8 mouse cellular contexts compared by ENCODE assay signal in the genomic region with DNA sequence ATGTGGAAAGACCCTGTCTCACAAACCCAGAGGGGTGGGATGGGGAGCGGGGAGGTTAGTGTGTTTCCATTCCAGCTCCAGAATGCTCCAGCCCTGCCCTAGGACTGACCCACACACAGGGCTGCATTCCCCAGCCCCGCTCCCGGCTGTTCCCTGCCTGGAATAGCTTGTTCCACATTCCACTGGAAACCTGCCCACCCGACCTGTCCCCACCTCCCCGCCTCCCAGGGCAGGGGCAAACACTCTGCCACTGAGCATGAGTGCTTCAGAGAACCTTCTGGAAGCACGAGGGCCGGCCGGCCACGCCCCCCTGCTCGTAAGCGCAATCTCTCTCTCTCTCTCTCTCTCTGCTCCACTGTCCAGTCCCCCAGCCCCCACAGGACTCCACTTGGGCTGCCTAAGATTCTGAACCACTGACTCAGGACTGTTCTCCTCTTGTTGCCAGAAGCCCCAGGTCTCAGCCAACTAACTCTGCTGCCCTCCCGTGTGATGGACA. TPM values are rescaled to one million over a fixed set of nuclear protein-coding genes. Genes with fewer than 3 reads are reported as not detected.
DNase-seq lines count a peak whose midpoint lies in the region; TF ChIP-seq lines count a peak whose summit lies in the region.

No protein-coding gene starts in this region.

- peaks cover 15% of the 10 kb centered on the region; the same call in 1 of the 2 replicates for H3K4me1 ChIP-seq in kidney, adult 2 months (ENCODE audit: control insufficient read depth, insufficient read depth, low read length)

- DNase-seq in ZHBTc4 (ENCODE audit: low read depth, low spot score), result peak; percentile 65
- DNase-seq in gastrocnemius, postnatal 4 days (ENCODE audit: low spot score in 2 of 2), result peak; percentile 41 to 63
- DNase-seq in kidney, adult 2 months, result peak; percentile 92
- peak; percentile 89 for DNase-seq in lung, postnatal 14 days
- no peak for DNase-seq in right cerebral cortex, postnatal 10 days (ENCODE audit: low spot score in 2 of 2)
- no peak for DNase-seq in right cerebral cortex, postnatal 25 days
- no peak for DNase-seq in thymus, postnatal 0 days (ENCODE audit: low spot score)
- no peak for DNase-seq in spleen, adult 12 weeks (ENCODE audit: low spot score)

- no peak for TF ChIP-seq POLR2A in kidney, adult 2 months (IDR thresholded peaks at IDR 0.05; ENCODE audit: low read depth, low read length)

- H3K36me3 ChIP-seq in kidney, adult 2 months (ENCODE audit: control insufficient read depth, insufficient read depth, low read length), result no peaks in the 10 kb centered on the region; the same call in 1 of the 2 replicates

- H3K27ac ChIP-seq in kidney, adult 2 months (ENCODE audit: insufficient read depth, low read depth, low read length), result peak overlapping the region; percentile 80

- H3K4me3 ChIP-seq in kidney, adult 2 months (ENCODE audit: insufficient read depth, low read depth, low read length), result no peak overlapping the region

- WGBS in kidney, adult 2 months, result 30% methylated on average over 12 of the region's 12 CpGs

- H3K27me3 ChIP-seq in kidney, adult 2 months (replicated peaks; ENCODE audit: control insufficient read depth, insufficient read depth, low read length), result no peaks in the 10 kb centered on the region

- no peak for TF ChIP-seq CTCF in kidney, adult 2 months (conservative IDR thresholded peaks at IDR 0.05; ENCODE audit: insufficient read depth, insufficient read length, low read depth, low read length)

RNA-seq across cellular contexts. Expression of a gene that starts 21.4 kb away (rescaled TPM):
- 10 to 100 TPM; 60.9 to 75.3 TPM for total RNA-seq in gastrocnemius, postnatal 4 days (2021)
- 10.4 and 12.5 TPM in 2 replicates for polyA plus RNA-seq in kidney, adult 2 months (2012; rRNA removed)
- 4.6 and 4.8 TPM in 2 replicates for polyA plus RNA-seq in thymus, postnatal 0 days (2015; fragmentation: Nextera tagmentation; extraction: Ambion mirVana)

RNA-seq across cellular contexts. Expression of a gene that starts 26.9 kb away (rescaled TPM):
- 10 to 100 TPM; 26.7 to 32.0 TPM for total RNA-seq in gastrocnemius, postnatal 4 days (2021)
- 4.3 and 5.9 TPM in 2 replicates for polyA plus RNA-seq in kidney, adult 2 months (2012; rRNA removed)
- polyA plus RNA-seq in thymus, postnatal 0 days (2015; fragmentation: Nextera tagmentation; extraction: Ambion mirVana), result 17.5 and 17.8 TPM in 2 replicates

RNA-seq across cellular contexts. Expression of a gene that starts 30.7 kb away (rescaled TPM):
- total RNA-seq in gastrocnemius, postnatal 4 days (2021), result 100 to 1,000 TPM; 174 to 192 TPM
- polyA plus RNA-seq in kidney, adult 2 months (2012; rRNA removed), result 97.9 and 128 TPM in 2 replicates
- polyA plus RNA-seq in thymus, postnatal 0 days (2015; fragmentation: Nextera tagmentation; extraction: Ambion mirVana), result 489 and 490 TPM in 2 replicates

RNA-seq across cellular contexts. Expression of a gene that starts 31.6 kb away (rescaled TPM):
- 10 to 100 TPM; 10.3 to 12.8 TPM for total RNA-seq in gastrocnemius, postnatal 4 days (2021)
- polyA plus RNA-seq in kidney, adult 2 months (2012; rRNA removed), result 44.3 and 46.3 TPM in 2 replicates
- 39.5 and 40.2 TPM in 2 replicates for polyA plus RNA-seq in thymus, postnatal 0 days (2015; fragmentation: Nextera tagmentation; extraction: Ambion mirVana)

RNA-seq across cellular contexts. Expression of a gene that starts 42.9 kb away (rescaled TPM):
- 10 to 100 TPM in 1 of 2 experiments, 1 to 10 TPM in 1; 7.4 to 11.1 TPM for total RNA-seq in gastrocnemius, postnatal 4 days (2021)
- polyA plus RNA-seq in kidney, adult 2 months (2012; rRNA removed), result 7.4 and 8.9 TPM in 2 replicates
- polyA plus RNA-seq in thymus, postnatal 0 days (2015; fragmentation: Nextera tagmentation; extraction: Ambion mirVana), result 16.5 and 19.7 TPM in 2 replicates

Comparison
In these comparisons a context has a peak if more than half of its experiments do, and no peak if none do; other contexts are left out.
1. DNase-seq: peak in ZHBTc4 (single experiment), gastrocnemius, postnatal 4 days (2 of 2), kidney, adult 2 months (single experiment) and lung, postnatal 14 days (single experiment); none in right cerebral cortex, postnatal 10 days (0 of 2), right cerebral cortex, postnatal 25 days (single experiment), thymus, postnatal 0 days (single experiment) and spleen, adult 12 weeks (single experiment).